Mouse (Mus musculus): Measurements from ENCODE around the gene Pebp1.

DNA sequence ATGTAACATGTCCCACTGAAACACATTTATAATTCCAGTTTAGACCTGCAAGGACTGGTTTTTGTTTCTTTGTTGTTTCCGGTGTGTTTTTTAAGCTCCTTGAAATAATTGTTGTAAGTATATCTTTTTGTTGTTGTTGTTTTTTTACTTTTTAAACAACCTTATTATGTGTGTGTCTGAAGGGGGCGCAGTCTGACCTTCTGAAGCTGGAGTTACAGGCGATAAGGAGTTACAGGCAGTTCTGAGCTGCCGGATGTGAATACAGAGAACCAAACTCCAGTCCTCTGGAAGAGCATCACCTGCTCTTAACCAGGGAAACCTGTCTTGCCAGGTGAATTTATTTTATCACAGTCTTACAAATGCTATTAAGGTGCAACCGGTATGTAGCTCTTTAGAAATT is 18.3 kb upstream of the Pebp1 start:
- no peak for TF ChIP-seq CTCF (IDR thresholded peaks at IDR 0.05)
- no peak for TF ChIP-seq POLR2A (IDR thresholded peaks at IDR 0.05; ENCODE audit: insufficient read depth, low read depth, low read length)
- TF ChIP-seq EP300 (IDR thresholded peaks at IDR 0.05; ENCODE audit: insufficient read depth, low read depth, low read length), result no peak

Data from heart, adult 2 months (tissue).